Mouse (Mus musculus) hematopoietic multipotent progenitor cell, adult 10-12 weeks (in vitro differentiated cells): Measurements from ENCODE around the gene Sap30. TPM values are rescaled to one million over a fixed set of nuclear protein-coding genes. Genes with fewer than 3 reads are reported as not detected.

Source experiments
- polyA plus RNA-seq: library from polyadenylated mRNA; stranded (reverse); fragments of >175 nt; gene quantifications from 2 replicates; pipeline ENCODE4 v1.2.3, GENCODE M21; 2012; ENCODE audit warnings: low replicate concordance

Gene Sap30
- polyA plus RNA-seq: 10.7 and 22.4 TPM in 2 replicates

GRCm38 (mm10) chr8:57487441-57488155 lies at the start of gene Sap30:
TSS of gene Sap30 (minus strand) at chr8:57487860.

GRCm38 (mm10) chr8:57511316-57512118 lies 23.9 kb upstream of the Sap30 start, which contains the start of gene Hmgb2:
TSS of gene Hmgb2 (plus strand) at chr8:57511907.

GRCm38 (mm10) chr8:57455765-57456164 lies 31.9 kb downstream of the Sap30 start, which contains the start of gene Scrg1:
TSS of gene Scrg1 (plus strand) at chr8:57455923.

Other genes starting within 250 kb of the Sap30 start
- gene Hand2, start 166.9 kb downstream of the Sap30 start, polyA plus RNA-seq: not detected in 2 replicates
- gene Scrg1, start 31.9 kb downstream of the Sap30 start, polyA plus RNA-seq: 0.36 TPM in 1 of 2 replicates, not detected in the other
- gene Hmgb2, start 24.0 kb upstream of the Sap30 start, polyA plus RNA-seq: 47.0 and 57.3 TPM in 2 replicates
- gene Galnt7, start 165.2 kb upstream of the Sap30 start, polyA plus RNA-seq: 2.7 and 3.0 TPM in 2 replicates